Mouse (Mus musculus): ENCODE measurements at regions not wholly inside any gene's neighbourhood (a gene's known extent, or its start where the extent isn't known, plus 50 kb on each side); places are given as distances from the start of the nearest gene placed in this dataset.

GRCm38 (mm10) chr13:116528289-116528688, 218.8 kb upstream of the Isl1 start:
- no peak overlapping the region for H3K9ac ChIP-seq
- 42% methylated on average over 1 of the region's 1 CpGs for WGBS
- DNase-seq (peak; percentile 10), ATAC-seq (ENCODE audit: insufficient read depth) (no peak)
- no peak overlapping the region for H3K4me2 ChIP-seq
- no peak for TF ChIP-seq CTCF (IDR thresholded peaks at IDR 0.05; ENCODE audit: low read depth)
- no peaks in the 10 kb centered on the region for H3K36me3 ChIP-seq (ENCODE audit: insufficient read depth)
- H3K4me1 ChIP-seq (ENCODE audit: insufficient read depth): no peaks in the 10 kb centered on the region
- H3K27ac ChIP-seq (ENCODE audit: low read depth): no peak overlapping the region
- H3K4me3 ChIP-seq (ENCODE audit: low read depth, low read length): no peak overlapping the region
- no peaks in the 10 kb centered on the region for H3K27me3 ChIP-seq (ENCODE audit: insufficient read depth, low read length)
- H3K9me3 ChIP-seq (ENCODE audit: low read depth, low read length): no peaks in the 10 kb centered on the region

- Histone ChIP-seq H3K36me3 (ENCODE audit: insufficient read depth) (no peaks in the 10 kb centered on the region), H3K9ac (no peak overlapping the region), H3K27ac (ENCODE audit: low read depth) (no peak overlapping the region), H3K9me3 (ENCODE audit: low read depth, low read length) (no peaks in the 10 kb centered on the region), H3K27me3 (ENCODE audit: insufficient read depth, low read length) (no peaks in the 10 kb centered on the region), H3K4me3 (ENCODE audit: low read depth, low read length) (no peak overlapping the region), H3K4me1 (ENCODE audit: insufficient read depth) (no peaks in the 10 kb centered on the region), H3K4me2 (no peak overlapping the region)
- ATAC-seq (ENCODE audit: insufficient read depth) (no peak), DNase-seq (no peak)
- WGBS: 54% methylated on average over 7 of the region's 7 CpGs
- TF ChIP-seq CTCF (IDR thresholded peaks at IDR 0.05; ENCODE audit: low read depth): no peak
These were observed 217.5 kb upstream of the Isl1 start for GRCm38 (mm10) chr13:116527037-116527436.

- Histone ChIP-seq H3K4me1 (ENCODE audit: insufficient read depth) (no peaks in the 10 kb centered on the region), H3K9me3 (ENCODE audit: low read depth, low read length) (no peaks in the 10 kb centered on the region), H3K9ac (no peak overlapping the region), H3K36me3 (ENCODE audit: insufficient read depth) (no peaks in the 10 kb centered on the region), H3K27me3 (ENCODE audit: insufficient read depth, low read length) (no peaks in the 10 kb centered on the region), H3K4me2 (no peak overlapping the region), H3K4me3 (ENCODE audit: low read depth, low read length) (no peak overlapping the region), H3K27ac (ENCODE audit: low read depth) (no peak overlapping the region)
- ATAC-seq (ENCODE audit: insufficient read depth) (no peak), DNase-seq (no peak)
- 1% methylated on average over 8 of the region's 8 CpGs for WGBS
- no peak for TF ChIP-seq CTCF (IDR thresholded peaks at IDR 0.05; ENCODE audit: low read depth)
These were observed 214.3 kb upstream of the Isl1 start for GRCm38 (mm10) chr13:116523713-116524303.

GRCm38 (mm10) chr13:116514640-116515311, 205.3 kb upstream of the Isl1 start:
- Histone ChIP-seq H3K36me3 (ENCODE audit: insufficient read depth) (no peaks in the 10 kb centered on the region), H3K27ac (ENCODE audit: low read depth) (no peak overlapping the region), H3K4me3 (ENCODE audit: low read depth, low read length) (no peak overlapping the region), H3K4me1 (ENCODE audit: insufficient read depth) (no peaks in the 10 kb centered on the region), H3K27me3 (ENCODE audit: insufficient read depth, low read length) (no peaks in the 10 kb centered on the region), H3K9ac (no peak overlapping the region), H3K4me2 (no peak overlapping the region), H3K9me3 (ENCODE audit: low read depth, low read length) (no peaks in the 10 kb centered on the region)
- DNase-seq: no peak
- no peak for TF ChIP-seq CTCF (IDR thresholded peaks at IDR 0.05; ENCODE audit: low read depth)
- 23% methylated on average over 13 of the region's 13 CpGs for WGBS
- ATAC-seq (ENCODE audit: insufficient read depth): no peak

GRCm38 (mm10) chr13:116514256-116514639, 204.8 kb upstream of the Isl1 start:
- Histone ChIP-seq H3K27me3 (ENCODE audit: insufficient read depth, low read length) (no peaks in the 10 kb centered on the region), H3K4me3 (ENCODE audit: low read depth, low read length) (no peak overlapping the region), H3K4me2 (no peak overlapping the region), H3K27ac (ENCODE audit: low read depth) (no peak overlapping the region), H3K9me3 (ENCODE audit: low read depth, low read length) (no peaks in the 10 kb centered on the region), H3K9ac (no peak overlapping the region), H3K36me3 (ENCODE audit: insufficient read depth) (no peaks in the 10 kb centered on the region), H3K4me1 (ENCODE audit: insufficient read depth) (no peaks in the 10 kb centered on the region)
- no peak for DNase-seq
- 58% methylated on average over 7 of the region's 7 CpGs for WGBS
- no peak for ATAC-seq (ENCODE audit: insufficient read depth)
- no peak for TF ChIP-seq CTCF (IDR thresholded peaks at IDR 0.05; ENCODE audit: low read depth)

GRCm38 (mm10) chr13:116512398-116512797, 202.9 kb upstream of the Isl1 start:
- no peak for DNase-seq
- no peak for ATAC-seq (ENCODE audit: insufficient read depth)
- Histone ChIP-seq H3K27me3 (ENCODE audit: insufficient read depth, low read length) (no peaks in the 10 kb centered on the region), H3K9ac (no peak overlapping the region), H3K36me3 (ENCODE audit: insufficient read depth) (no peaks in the 10 kb centered on the region), H3K4me1 (ENCODE audit: insufficient read depth) (no peaks in the 10 kb centered on the region), H3K9me3 (ENCODE audit: low read depth, low read length) (no peaks in the 10 kb centered on the region), H3K4me3 (ENCODE audit: low read depth, low read length) (no peak overlapping the region), H3K4me2 (no peak overlapping the region), H3K27ac (ENCODE audit: low read depth) (no peak overlapping the region)
- 73% methylated on average over 4 of the region's 4 CpGs for WGBS
- no peak for TF ChIP-seq CTCF (IDR thresholded peaks at IDR 0.05; ENCODE audit: low read depth)

- Histone ChIP-seq H3K4me3 (ENCODE audit: low read depth, low read length) (no peak overlapping the region), H3K9ac (no peak overlapping the region), H3K4me2 (no peak overlapping the region), H3K27me3 (ENCODE audit: insufficient read depth, low read length) (no peaks in the 10 kb centered on the region), H3K9me3 (ENCODE audit: low read depth, low read length) (no peaks in the 10 kb centered on the region), H3K36me3 (ENCODE audit: insufficient read depth) (no peaks in the 10 kb centered on the region), H3K4me1 (ENCODE audit: insufficient read depth) (no peaks in the 10 kb centered on the region), H3K27ac (ENCODE audit: low read depth) (no peak overlapping the region)
- 80% methylated on average over 7 of the region's 7 CpGs for WGBS
- no peak for TF ChIP-seq CTCF (IDR thresholded peaks at IDR 0.05; ENCODE audit: low read depth)
- no peak for ATAC-seq (ENCODE audit: insufficient read depth)
- DNase-seq: no peak
These were observed 198.8 kb upstream of the Isl1 start for GRCm38 (mm10) chr13:116508213-116508811.
